Mouse (Mus musculus) stomach, postnatal 0 days (tissue): Measurements from ENCODE around the gene Stoml2.
"Not testable (repeated sequence)": the region's sequence is repeated elsewhere in the genome, so short reads cannot be mapped to it uniquely, and the experiment has no call there.

Experiments used
- CTCF ChIP-seq: IDR thresholded peaks from 2 replicates; pipeline ENCODE4 v1.5.1; 2016; ENCODE audit warnings: antibody characterized with exemption, low read depth, mild to moderate bottlenecking, moderate library complexity
- EP300 ChIP-seq: optimal IDR thresholded peaks from 2 replicates; pipeline ENCODE3; 2016; ENCODE audit warnings: antibody characterized with exemption

- not testable (repeated sequence) for TF ChIP-seq CTCF, EP300
Measured at GRCm38 (mm10) chr4:42980467-42980866, 51.0 kb downstream of the Stoml2 start.
